Mouse (Mus musculus): Measurements from ENCODE around the gene Tuft1. TPM values are rescaled to one million over a fixed set of nuclear protein-coding genes. Genes with fewer than 3 reads are reported as not detected.
"Not testable (repeated sequence)": the region's sequence is repeated elsewhere in the genome, so short reads cannot be mapped to it uniquely, and the experiment has no call there.

The Tuft1 gene
- polyA plus RNA-seq, 1 experiment from 2014 or later, result 5.0 TPM

DNA sequence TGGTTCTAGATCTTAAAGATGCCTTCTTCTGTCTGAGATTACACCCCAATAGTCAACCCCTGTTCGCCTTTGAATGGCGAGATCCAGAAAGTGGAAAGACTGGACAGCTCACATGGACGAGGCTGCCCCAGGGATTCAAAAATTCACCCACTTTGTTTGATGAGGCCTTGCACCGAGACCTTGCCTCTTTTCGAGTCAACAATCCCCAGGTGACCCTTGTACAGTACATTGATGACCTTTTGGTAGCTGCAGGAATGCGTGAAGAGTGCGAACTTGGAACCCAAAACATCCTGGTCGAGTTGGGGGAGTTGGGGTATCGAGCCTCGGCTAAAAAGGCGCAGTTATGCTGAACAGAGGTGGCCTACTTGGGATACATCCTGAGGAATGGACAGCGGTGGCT is 21.4 kb upstream of the Tuft1 start:
- H3K27me3 ChIP-seq (ENCODE audit: control insufficient read depth, insufficient read depth, low read length); ATAC-seq (replicated peaks; ENCODE audit: insufficient number of reproducible peaks, low FRiP score, low TSS enrichment, low read depth); DNase-seq (ENCODE audit: low spot score); H3K9me3 ChIP-seq (replicated peaks; ENCODE audit: control insufficient read depth, low read length); H3K36me3 ChIP-seq (replicated peaks; ENCODE audit: control insufficient read depth, insufficient read depth, low read depth, low read length); H3K4me1 ChIP-seq (ENCODE audit: control insufficient read depth, insufficient read depth, low read length); H3K9ac ChIP-seq (replicated peaks; ENCODE audit: low read length); H3K4me2 ChIP-seq (ENCODE audit: low read depth, low read length); H3K27ac ChIP-seq (replicated peaks; ENCODE audit: low read depth, low read length); H3K4me3 ChIP-seq (ENCODE audit: low read depth, low read length): not testable (repeated sequence)
- 91% methylated on average over 12 of the region's 12 CpGs for WGBS

GRCm38 (mm10) chr3:94679351-94679841 is 20.7 kb upstream of the Tuft1 start:
- 67% methylated on average over 8 of the region's 8 CpGs for WGBS
- peak; percentile 3 for DNase-seq (ENCODE audit: low spot score)
- H3K4me1 ChIP-seq (ENCODE audit: control insufficient read depth, insufficient read depth, low read length), result no peaks in the 10 kb centered on the region
- ATAC-seq (replicated peaks; ENCODE audit: insufficient number of reproducible peaks, low FRiP score, low TSS enrichment, low read depth), result no peak
- H3K36me3 ChIP-seq (replicated peaks; ENCODE audit: control insufficient read depth, insufficient read depth, low read depth, low read length), result no peaks in the 10 kb centered on the region
- H3K9me3 ChIP-seq (replicated peaks; ENCODE audit: control insufficient read depth, low read length), result no peaks in the 10 kb centered on the region
- H3K4me2 ChIP-seq (ENCODE audit: low read depth, low read length), result no peak overlapping the region
- H3K9ac ChIP-seq (replicated peaks; ENCODE audit: low read length), result no peak overlapping the region
- H3K4me3 ChIP-seq (ENCODE audit: low read depth, low read length), result no peak overlapping the region
- H3K27ac ChIP-seq (replicated peaks; ENCODE audit: low read depth, low read length), result no peak overlapping the region
- no peaks in the 10 kb centered on the region for H3K27me3 ChIP-seq (ENCODE audit: control insufficient read depth, insufficient read depth, low read length)

GRCm38 (mm10) chr3:94675101-94675500 is 16.4 kb upstream of the Tuft1 start:
- not testable (repeated sequence) for ATAC-seq (replicated peaks; ENCODE audit: insufficient number of reproducible peaks, low FRiP score, low TSS enrichment, low read depth); H3K36me3 ChIP-seq (replicated peaks; ENCODE audit: control insufficient read depth, insufficient read depth, low read depth, low read length); H3K9me3 ChIP-seq (replicated peaks; ENCODE audit: control insufficient read depth, low read length); DNase-seq (ENCODE audit: low spot score); H3K27ac ChIP-seq (replicated peaks; ENCODE audit: low read depth, low read length); H3K4me1 ChIP-seq (ENCODE audit: control insufficient read depth, insufficient read depth, low read length); H3K27me3 ChIP-seq (ENCODE audit: control insufficient read depth, insufficient read depth, low read length); H3K4me2 ChIP-seq (ENCODE audit: low read depth, low read length); H3K4me3 ChIP-seq (ENCODE audit: low read depth, low read length); H3K9ac ChIP-seq (replicated peaks; ENCODE audit: low read length)
- WGBS, result 87% methylated on average over 9 of the region's 9 CpGs

DNA sequence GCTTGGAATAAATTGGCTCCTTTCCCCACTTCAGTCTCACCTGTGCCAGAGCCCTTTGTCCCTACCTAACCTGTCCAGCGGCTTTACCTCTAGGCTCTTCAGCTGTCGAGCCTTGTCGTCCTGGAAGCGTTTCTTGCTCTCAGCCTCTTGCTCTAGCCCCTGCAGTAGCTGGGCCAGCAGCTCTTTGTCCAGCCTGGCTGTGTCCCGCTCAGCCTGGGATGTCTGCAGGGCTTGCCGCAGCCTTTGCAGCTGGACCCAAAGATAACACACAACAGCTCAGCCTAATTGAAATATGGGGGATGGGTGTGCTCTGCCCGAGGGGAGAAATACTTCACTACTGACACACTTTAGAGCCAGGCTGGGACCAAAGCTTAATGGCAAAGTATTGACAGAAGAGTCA is 7.2 kb upstream of the Tuft1 start:
- not testable (repeated sequence) for H3K27me3 ChIP-seq (ENCODE audit: control insufficient read depth, insufficient read depth, low read length); H3K4me2 ChIP-seq (ENCODE audit: low read depth, low read length); DNase-seq (ENCODE audit: low spot score); H3K9ac ChIP-seq (replicated peaks; ENCODE audit: low read length); H3K4me1 ChIP-seq (ENCODE audit: control insufficient read depth, insufficient read depth, low read length); H3K4me3 ChIP-seq (ENCODE audit: low read depth, low read length); H3K9me3 ChIP-seq (replicated peaks; ENCODE audit: control insufficient read depth, low read length); H3K27ac ChIP-seq (replicated peaks; ENCODE audit: low read depth, low read length); H3K36me3 ChIP-seq (replicated peaks; ENCODE audit: control insufficient read depth, insufficient read depth, low read depth, low read length); ATAC-seq (replicated peaks; ENCODE audit: insufficient number of reproducible peaks, low FRiP score, low TSS enrichment, low read depth)
- 25% methylated on average over 7 of the region's 7 CpGs for WGBS

DNA sequence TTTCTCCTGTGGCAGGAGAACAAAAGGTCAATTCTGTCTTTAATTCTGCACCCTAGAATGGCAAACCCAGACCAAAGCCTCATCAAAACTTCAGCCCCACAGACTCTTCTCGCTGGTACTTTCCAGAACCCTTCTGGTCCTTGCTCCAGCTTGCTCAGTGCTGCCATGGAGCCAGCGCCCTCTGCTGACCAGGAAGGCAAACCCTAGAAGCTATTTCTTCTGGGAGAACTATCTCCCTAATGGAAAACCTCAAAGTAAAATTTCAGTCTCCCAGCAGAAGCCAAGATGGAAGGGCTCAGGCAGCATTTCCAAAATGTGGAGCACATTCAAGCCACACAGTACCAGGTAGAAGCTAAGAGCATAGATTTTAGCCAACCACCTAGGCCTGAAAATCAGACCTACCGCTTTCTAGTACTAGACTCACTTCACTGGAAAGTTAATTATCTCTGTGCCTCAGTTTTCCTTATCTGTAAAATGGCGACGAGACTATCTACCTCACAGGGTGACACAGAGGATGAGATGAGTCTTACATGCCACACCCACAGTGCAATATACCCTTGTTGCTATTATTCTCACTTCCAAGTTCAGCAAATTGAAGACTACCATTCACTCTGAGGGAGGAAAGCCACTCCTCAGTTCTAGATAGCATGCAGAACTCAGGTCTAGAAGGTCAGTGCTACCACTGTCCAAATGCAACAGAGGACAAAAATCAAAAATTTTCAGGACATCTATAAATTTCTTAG is 6.6 kb upstream of the Tuft1 start:
- DNase-seq (ENCODE audit: low spot score); H3K4me1 ChIP-seq (ENCODE audit: control insufficient read depth, insufficient read depth, low read length); H3K4me3 ChIP-seq (ENCODE audit: low read depth, low read length); H3K27me3 ChIP-seq (ENCODE audit: control insufficient read depth, insufficient read depth, low read length); H3K27ac ChIP-seq (replicated peaks; ENCODE audit: low read depth, low read length); H3K9me3 ChIP-seq (replicated peaks; ENCODE audit: control insufficient read depth, low read length); H3K36me3 ChIP-seq (replicated peaks; ENCODE audit: control insufficient read depth, insufficient read depth, low read depth, low read length); H3K4me2 ChIP-seq (ENCODE audit: low read depth, low read length); H3K9ac ChIP-seq (replicated peaks; ENCODE audit: low read length); ATAC-seq (replicated peaks; ENCODE audit: insufficient number of reproducible peaks, low FRiP score, low TSS enrichment, low read depth): not testable (repeated sequence)
- WGBS, result 83% methylated on average over 3 of the region's 5 CpGs

- not testable (repeated sequence) for H3K9me3 ChIP-seq (replicated peaks; ENCODE audit: control insufficient read depth, low read length); H3K4me3 ChIP-seq (ENCODE audit: low read depth, low read length); H3K4me1 ChIP-seq (ENCODE audit: control insufficient read depth, insufficient read depth, low read length); H3K27ac ChIP-seq (replicated peaks; ENCODE audit: low read depth, low read length); H3K4me2 ChIP-seq (ENCODE audit: low read depth, low read length); H3K27me3 ChIP-seq (ENCODE audit: control insufficient read depth, insufficient read depth, low read length); ATAC-seq (replicated peaks; ENCODE audit: insufficient number of reproducible peaks, low FRiP score, low TSS enrichment, low read depth); H3K36me3 ChIP-seq (replicated peaks; ENCODE audit: control insufficient read depth, insufficient read depth, low read depth, low read length); H3K9ac ChIP-seq (replicated peaks; ENCODE audit: low read length); DNase-seq (ENCODE audit: low spot score)
- WGBS, result 88% methylated on average over 2 of the region's 2 CpGs
These were observed 2.2 kb upstream of the Tuft1 start for GRCm38 (mm10) chr3:94660841-94661240.

GRCm38 (mm10) chr3:94659142-94659748 is 573 bp upstream of the Tuft1 start:
- H3K27me3 ChIP-seq (ENCODE audit: control insufficient read depth, insufficient read depth, low read length); H3K4me3 ChIP-seq (ENCODE audit: low read depth, low read length); H3K4me2 ChIP-seq (ENCODE audit: low read depth, low read length); H3K9me3 ChIP-seq (replicated peaks; ENCODE audit: control insufficient read depth, low read length); H3K4me1 ChIP-seq (ENCODE audit: control insufficient read depth, insufficient read depth, low read length); H3K27ac ChIP-seq (replicated peaks; ENCODE audit: low read depth, low read length); DNase-seq (ENCODE audit: low spot score); H3K36me3 ChIP-seq (replicated peaks; ENCODE audit: control insufficient read depth, insufficient read depth, low read depth, low read length); H3K9ac ChIP-seq (replicated peaks; ENCODE audit: low read length): not testable (repeated sequence)
- peak; percentile 53 for ATAC-seq (replicated peaks; ENCODE audit: insufficient number of reproducible peaks, low FRiP score, low TSS enrichment, low read depth)
- WGBS, result 27% methylated on average over 7 of the region's 10 CpGs

Measured in embryonic facial prominence, embryonic 11.5 days (tissue).